Mouse (Mus musculus): Measurements from ENCODE around the gene Myt1l.

Myt1l gene

DNA sequence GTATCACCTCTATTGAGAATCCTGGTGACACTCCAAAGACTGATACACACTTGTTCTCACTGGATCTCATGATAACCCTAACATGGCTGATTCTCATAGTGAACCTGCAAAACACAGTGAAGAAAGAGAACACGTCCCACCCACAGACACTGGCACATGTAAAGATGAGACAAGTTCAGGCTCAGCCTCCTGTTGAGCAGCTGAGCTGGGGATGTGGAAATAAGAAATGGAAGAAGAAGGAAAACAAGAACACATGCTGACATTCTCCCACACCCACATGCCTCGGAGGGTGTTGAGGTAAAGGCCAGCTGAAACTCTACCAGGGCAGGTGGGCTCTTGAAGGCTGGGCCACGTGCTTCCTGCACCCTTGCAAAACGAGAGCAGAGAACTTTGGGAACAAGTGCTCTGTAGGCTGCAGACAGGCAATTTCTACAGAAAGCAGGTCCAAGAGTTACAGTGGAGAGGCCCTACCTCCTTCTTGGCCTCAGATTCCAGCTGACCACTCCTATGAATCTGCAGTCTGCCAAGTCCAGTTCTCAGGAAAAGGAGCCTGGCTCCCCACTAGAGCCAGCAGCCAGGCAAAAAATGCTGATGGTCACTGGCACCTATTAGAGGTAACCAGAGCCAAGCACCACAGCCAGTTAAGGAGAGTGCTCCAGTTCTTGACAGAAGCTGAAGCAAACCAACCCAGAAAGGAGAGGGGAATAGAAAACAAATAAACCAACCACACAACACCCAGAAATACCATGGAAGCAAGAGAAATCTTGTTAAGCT is 376.1 kb downstream of the Myt1l start:
- DNase-seq (ENCODE audit: low spot score): no peak

DNA sequence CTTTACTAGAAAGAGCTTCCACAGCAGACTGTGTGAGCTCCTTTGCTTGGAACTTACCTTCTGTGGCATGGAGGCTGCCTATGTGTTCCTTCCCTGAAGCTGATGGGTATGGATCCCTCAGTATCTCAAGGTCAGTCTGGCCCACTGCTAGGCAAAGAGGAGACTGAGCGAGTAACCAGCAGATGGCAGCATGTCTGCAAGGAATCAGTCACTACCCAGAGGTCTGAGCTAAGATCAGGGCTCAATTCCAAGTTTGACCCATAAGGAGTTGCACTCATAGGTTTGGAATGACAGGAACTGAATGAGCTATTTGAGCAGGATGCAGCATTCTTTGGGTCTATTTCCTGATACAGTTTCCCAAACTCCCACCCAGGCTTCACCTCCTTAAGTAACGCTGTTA is 378.9 kb downstream of the Myt1l start:
- no peak for DNase-seq (ENCODE audit: low spot score)

DNA sequence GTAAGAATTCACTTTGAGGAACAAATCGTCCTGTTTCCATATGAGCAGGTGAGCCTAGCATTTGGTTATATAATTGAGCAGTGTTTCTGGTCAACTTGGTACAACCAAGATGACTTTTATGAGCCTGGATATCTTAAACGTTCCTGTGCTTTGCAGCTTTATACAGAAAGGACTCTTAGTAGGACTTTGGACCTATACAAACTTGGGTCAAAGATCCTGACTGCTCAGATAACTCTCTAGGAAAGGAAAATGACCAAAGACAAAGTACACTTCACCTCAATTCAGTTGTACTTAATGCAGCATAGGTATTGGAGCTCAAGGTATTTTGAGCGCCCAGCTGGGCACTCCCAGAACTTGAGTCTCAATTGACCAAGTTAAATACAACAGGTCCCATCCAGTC is 388.0 kb downstream of the Myt1l start:
- no peak for DNase-seq (ENCODE audit: low spot score)

DNA sequence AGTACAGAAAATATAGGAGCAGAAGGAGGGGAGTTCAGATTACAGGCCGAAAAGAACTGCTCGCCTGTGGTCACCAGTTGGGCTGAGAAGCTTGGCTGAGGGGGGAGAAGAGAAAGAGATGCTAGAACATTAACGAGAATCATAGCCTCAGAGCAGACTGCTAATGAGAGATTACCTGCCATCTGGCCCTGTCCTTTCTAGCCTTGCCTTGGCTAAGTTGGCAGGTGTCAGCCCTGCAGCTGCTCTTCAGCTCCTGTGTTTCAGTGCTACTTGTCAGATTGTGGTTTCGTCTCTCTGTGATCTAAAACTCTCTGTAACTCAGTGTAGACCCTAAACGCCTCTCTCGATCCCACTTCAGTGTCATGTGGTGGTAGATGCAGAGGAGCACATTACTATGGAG is 388.6 kb downstream of the Myt1l start:
- DNase-seq (ENCODE audit: low spot score): no peak

DNA sequence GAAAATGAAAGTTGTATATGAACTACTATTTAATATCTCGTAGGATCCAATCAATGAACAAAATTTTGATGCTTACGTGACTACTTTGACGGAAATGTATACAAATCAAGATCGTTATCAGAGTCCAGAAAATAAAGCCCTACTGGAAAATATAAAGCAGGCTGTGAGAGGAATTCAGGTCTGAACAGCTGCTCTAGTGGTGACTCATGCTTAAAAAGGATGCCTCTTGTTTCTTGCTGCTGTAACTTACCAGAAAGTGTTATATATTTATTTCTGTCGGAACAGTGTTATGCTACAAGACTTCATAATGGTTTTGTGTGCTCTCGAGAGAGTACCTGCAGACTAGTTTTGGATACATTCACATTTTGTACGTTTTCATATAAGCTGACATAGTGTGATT is 392.1 kb downstream of the Myt1l start:
- DNase-seq (ENCODE audit: low spot score): no peak

DNA sequence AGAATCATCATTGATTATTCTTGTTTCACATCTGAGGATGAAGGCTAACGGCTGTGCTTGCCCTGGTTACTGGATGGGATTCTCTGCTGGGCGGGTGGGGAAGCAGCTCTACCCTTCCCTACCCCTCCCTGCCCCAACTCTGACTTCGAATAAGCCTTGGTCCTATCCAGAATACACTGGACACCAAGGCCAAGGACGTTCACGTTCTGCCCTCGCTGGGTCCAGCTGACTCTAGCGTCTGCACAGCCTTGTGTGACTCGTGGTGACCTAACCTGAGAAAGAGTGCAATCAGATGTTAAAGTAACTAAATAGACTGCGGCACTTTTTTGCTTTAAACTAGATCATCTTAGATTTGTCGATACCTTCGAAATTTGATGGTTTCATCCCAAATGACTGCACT is 393.3 kb downstream of the Myt1l start:
- no peak for DNase-seq (ENCODE audit: low spot score)

DNA sequence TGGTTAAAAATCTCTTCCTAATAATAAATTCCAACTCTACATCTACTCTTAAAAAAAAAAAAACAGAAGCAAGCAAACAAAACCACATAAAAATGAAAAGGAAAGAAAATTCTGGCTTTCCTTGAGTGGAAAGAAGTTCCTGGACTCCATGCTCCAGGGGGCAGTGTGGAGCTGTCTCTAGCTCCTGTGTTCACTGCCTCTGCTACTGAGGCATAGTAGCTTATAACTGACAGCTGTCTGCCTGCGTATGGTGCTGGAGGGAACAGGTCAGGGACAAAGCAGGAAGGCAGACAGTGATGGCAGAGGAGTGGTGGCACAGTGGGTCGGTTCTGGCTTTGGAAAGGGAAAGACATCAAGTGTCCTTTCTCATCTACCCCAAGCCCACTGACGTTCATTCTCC is 398.7 kb downstream of the Myt1l start:
- no peak for DNase-seq (ENCODE audit: low spot score)

DNA sequence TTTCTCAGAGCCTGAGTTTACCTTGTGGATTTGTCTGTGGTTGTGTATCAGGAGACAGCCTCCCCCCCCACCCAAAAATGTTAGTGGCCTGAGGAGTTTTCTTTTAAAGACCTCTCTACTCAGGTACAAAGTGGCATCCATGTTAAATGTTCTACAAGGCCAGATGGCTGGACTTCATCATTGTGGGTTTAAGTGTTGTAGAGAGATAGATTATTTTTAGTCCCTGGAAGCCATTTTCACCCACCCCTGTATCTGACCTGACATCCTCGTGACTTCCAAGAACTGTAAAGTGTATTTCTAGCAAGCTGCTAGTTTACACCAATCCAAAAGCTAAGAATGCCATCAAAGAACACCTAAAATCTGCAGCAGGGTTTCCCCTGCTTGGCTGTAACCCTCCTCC is 402.4 kb downstream of the Myt1l start:
- no peak for DNase-seq (ENCODE audit: low spot score)

DNA sequence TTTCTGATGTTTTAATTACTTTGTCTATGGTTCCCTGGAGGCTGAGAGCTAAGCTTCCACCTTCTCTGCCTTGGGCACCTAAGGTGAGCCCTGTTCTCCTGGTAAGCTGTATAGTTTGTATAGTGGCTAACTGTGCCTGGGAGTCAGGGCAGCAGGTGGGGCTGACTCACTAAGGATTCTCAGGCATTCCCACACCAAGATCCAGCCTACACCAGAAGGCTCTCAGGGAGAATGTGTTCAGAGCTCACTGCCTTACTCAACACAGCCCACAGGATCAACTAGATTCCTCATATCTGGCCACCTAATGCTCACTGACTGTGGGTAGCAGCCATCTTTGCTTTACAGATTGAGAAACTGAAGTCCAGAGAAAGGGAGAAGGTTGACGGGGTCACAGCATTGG is 404.8 kb downstream of the Myt1l start:
- DNase-seq (ENCODE audit: low spot score): no peak

DNA sequence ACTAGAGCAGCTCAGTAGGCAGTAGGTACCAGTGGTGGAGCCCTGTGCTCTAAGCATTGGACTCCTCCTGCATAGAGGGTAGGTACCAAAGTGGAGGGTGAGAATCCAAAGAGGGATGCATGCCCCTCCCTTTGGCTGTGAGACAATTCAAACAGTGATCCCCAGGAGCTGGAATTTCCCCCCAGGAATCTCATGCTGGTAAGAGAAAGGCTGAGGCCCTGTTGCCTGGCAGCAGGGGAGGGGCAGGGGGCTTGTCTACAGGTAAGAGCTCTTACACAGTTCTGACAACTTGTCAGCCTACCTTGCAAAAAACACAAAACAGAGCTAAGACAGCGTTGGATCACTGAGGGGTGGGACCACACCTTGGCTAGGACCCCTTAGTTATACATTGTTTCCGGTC is 405.3 kb downstream of the Myt1l start:
- no peak for DNase-seq (ENCODE audit: low spot score)

DNA sequence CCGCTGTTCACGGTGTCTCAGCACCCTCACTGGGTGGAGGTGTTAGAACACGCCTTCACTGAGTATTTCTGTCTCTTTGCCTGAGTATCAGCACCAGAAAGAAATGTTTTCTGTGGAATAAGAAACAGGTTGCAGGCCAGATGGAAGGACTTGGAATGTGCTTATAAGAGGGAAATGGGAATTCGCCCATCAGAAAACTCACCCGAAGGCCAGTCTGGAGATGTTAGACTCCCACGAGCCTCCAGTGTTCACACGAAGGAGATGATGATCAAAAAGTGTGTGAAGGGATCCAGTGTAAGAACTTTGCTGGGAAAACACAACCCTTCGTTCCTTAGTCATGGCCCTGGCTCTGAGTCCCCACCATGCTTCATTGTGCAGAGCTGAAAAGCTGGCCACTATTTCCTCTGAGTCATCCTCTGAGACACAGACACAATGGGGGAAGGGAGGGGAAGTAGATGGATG is 406.0 kb downstream of the Myt1l start:
- DNase-seq (ENCODE audit: low spot score): no peak

DNA sequence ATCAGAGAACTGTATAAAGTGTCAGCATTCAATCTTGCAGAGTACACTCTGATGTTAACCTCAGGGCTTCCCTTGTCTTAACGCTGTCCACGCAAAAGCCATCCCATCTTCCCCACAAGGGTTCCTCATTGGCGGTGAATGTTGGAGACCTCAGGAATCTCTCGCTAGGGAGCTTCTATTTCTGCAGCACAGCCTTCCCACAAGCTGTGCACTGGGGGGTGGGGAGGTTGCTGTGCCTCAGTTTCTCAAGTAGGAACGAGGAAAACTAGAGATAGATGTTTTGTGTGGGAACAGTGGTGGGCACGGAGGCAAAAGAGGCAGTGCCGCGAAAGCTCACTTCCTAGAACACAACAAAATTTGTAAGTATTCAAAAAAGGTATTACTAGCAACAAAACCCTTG is 409.1 kb downstream of the Myt1l start, which contains the start of gene Pxdn:
Gene Pxdn, plus strand, starts transcription at position 301 of the 400 bp plus-strand sequence.
- no peak for DNase-seq (ENCODE audit: low spot score)

DNA sequence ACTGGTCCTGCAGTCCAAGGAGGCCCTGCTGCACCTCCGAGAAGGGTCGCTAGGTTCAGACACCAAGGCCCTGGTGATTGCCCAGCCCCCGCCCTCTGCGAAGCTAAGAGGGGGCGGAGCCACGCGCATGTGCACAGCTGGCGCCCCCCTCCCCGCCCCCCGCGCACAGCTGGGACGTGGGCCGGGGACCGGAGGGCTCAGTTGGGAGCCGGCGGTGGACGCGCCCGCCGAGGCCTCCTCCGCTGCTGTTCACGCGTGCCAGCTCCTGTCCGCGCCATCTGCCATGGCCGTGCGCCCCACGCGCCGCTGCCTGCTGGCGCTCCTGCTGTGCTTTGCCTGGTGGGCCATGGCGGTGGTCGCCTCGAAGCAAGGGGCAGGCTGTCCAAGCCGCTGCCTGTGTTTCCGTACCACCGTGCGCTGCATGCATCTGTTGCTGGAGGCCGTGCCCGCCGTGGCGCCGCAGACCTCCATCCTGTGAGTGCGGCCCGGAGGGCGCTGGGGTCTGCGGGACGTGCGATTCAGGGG is 409.7 kb downstream of the Myt1l start:
- no peak for DNase-seq (ENCODE audit: low spot score)

DNA sequence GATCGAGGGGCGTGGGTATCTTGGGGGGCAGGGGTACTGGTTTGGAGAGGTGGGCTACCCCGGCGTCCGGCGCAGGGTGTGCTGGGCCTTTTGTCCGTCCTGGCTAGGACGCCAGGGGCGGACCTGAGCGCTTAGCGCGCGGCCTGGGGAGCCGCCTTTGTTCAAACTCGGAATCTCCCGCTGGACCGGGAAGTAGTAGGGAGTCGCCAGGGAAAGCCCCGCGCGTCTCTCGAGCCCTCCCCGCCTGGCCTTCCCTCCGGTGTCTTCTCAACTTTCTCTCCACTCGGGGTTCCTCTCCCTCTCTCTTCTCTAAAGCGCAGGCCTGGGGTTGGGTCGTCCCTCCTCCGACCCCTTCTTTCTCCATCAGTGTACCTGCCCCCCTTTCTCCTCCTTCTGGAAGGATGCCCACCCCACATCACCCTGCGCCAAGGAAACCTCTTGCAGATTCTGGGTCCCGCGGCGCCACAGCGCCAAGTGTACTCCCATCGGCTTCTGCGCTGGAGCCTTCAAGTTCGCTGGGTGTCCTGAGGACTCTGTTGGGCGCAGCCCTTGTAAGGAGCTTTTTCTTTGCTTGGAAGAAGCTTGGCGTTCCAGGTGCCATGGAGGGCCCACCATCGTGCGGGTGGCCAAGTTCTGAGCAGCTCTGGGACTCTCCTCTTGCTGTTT is 410.3 kb downstream of the Myt1l start:
- no peak for DNase-seq (ENCODE audit: low spot score)

DNA sequence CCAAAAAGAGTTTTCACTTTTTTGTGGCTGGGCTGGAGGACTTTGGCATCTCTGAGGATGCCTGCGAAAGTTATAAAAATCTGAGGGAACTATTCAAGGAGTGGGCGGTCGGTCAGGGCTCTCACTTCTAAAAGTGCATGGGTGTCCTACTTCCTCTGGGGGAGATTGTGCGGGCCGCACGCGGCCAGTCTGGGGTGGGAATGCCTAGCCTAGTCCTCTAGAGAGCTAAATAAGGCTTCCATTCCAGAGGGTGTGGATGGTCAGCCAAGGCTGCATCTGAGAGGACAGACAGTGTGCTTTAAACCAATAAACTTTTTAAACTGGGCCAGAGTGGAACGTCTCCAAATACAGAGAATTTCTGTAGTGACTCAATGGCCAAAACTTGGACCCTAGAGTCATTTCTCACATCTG is 411.1 kb downstream of the Myt1l start:
- DNase-seq (ENCODE audit: low spot score): no peak

DNA sequence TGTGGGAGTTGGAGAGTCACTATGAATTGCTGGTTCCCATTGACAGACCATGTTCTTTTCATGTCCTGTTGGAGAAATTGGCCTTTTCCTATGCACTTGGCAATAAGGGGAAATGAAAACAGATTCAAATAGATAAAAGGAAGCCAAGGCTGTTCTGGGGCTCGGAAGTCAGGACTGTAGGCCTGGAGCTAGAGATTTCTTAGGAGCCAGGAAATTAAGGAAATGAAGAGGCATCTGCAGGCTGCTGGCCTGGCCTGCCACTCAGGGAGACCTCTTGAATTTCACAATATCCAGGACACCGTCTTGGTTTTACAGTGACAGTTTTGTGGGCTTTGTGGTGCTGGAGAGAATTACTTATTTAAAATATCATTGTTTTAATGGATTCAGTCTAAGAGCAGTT is 414.3 kb downstream of the Myt1l start:
- DNase-seq (ENCODE audit: low spot score): no peak

DNA sequence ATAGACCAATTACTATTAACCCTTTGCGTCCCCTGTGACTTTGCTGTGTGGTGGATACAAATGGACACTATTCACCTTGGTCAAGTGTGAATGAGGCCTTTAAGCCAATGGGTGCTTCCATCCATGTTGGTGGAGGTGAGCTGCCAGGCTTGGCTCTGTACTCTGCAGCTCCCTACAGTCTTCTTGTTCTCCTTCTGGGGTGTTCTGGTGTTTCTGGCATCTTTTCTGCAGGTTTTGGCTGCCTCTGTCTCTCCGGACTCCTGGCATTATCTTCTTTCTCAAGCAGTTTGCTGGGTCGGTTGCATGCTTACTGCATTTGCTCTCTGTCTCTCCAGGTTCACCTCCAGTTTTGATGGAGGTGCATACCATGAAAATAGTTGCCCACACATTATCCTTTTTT is 416.5 kb downstream of the Myt1l start:
- no peak for DNase-seq (ENCODE audit: low spot score)

DNA sequence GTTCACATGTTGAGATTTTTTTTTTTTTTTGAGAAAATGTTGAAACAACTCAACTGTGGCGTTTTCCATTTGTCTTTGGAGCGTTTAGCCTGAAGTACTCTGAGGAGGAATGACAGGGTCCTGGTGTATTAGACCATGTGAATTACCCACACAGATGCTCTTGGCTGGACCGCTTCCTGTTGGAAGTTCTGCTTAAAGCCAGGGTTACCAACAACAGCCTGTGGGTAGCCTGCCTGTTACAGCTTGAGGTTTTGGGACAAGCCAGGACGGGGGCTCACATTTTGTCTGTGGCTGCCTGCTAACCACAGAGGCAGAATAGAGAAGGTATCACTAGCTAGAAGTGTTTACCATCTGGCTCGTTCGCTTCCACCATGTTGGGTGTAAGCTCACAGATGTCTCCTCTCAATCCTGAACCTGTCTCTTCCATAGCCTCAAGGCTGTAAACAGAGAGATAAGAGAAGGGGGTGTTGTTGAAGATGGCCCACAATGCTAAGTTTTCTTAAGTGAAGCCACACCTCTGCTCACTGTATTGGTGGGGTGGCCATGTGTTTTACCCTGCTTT is 417.1 kb downstream of the Myt1l start:
- DNase-seq (ENCODE audit: low spot score): no peak

DNA sequence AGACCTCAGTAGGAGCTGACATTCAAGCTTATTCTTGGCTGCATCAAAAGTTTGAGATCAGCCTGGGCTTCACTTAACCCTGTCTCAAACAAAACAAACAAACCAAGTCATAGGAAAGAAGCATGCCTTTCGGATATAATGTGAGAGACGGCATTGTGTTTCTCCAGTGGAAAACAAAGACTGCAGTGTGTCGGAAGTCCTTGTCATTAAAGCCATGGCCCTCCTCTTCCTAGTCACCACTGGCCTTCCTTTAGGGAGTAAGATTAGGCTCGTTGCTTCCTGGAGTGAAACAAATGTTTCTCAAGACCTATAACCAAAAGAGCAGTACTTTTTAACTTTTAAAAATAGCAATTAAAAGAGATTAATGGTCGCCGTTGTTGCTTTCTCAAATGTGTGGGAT is 422.9 kb downstream of the Myt1l start:
- no peak for DNase-seq (ENCODE audit: low spot score)

DNA sequence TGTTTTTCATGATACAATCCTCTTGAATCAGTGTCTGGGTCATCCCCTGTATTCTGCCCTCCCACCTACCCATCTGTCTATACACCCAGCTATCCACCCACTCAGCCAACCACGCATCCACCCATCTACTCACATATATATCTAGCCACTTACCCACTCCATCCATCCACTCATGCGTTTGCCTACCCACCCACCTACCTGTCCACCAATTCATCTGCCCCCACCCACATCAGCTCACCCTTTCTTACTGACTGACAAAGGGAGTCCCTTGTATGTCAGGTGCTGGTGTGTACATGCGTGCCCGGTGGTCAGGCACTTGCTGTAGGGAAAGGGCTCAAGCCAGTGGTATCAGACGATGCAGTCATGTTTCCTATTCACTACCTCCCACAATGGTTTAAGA is 423.3 kb downstream of the Myt1l start:
- no peak for DNase-seq (ENCODE audit: low spot score)

DNA sequence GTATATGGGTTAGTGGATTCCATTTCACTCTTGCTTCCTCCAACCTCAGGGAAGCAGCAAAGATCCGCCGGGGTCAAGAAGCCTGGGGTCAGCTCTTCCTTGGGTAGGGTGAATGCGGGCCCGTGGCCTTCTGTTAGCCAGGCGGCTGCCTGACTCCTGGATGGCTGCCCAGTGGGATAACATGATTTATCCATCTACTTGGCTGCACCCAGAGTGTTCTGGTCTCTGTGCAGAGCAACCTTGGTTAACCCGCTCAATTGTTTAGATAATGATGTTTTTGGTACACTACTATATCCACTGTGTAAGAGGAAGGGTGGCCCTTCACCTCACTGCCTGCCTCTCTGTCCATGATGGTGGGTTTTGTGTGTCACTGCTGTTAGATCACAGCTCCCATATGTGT is 423.9 kb downstream of the Myt1l start:
- no peak for DNase-seq (ENCODE audit: low spot score)

DNA sequence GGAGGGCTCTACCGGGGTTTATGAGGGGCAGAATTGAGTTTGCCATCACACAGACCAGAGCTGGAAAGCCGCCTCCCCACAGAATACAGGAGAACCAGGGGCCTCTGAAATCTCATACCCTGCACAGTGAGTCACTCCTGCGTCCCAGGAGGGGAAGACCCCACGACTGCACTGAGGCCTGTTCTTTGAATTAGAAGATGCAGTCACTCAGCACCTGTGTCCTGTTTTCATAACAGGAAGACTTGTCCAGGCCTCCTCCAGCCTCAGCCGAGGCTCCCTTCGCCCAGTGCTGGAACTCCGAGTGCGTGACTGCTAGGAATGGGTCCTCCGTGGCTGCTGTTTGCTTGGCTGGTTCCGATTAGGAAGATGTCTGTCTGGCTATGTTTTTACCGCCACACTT is 425.8 kb downstream of the Myt1l start:
- no peak for DNase-seq (ENCODE audit: low spot score)

DNA sequence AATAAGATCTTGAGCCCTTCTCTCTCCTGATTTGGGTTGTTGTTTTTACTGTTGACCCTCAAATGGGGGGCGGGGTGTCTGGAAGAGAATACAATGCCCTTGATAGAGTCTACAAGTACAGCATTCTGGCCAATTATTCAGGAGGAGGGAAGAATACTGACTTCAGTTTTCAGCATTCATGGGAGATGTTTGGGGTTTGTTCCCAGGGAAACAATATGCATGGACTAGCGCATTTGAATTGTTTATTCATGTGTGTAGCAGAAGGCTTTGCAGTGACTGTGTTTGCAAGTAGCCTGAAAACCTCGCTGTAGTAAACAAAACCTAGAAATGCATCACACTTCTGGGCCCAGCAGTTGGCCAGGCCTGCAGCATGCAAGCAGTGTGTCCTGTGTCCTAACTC is 426.3 kb downstream of the Myt1l start:
- DNase-seq (ENCODE audit: low spot score): no peak

Data from spleen, adult 12 weeks (tissue).